Mouse (Mus musculus) left cerebral cortex, postnatal 36 days (tissue): ENCODE measurements at regions not wholly inside any gene's neighbourhood (a gene's known extent, or its start where the extent isn't known, plus 50 kb on each side); places are given as distances from the start of the nearest gene placed in this dataset.

Source experiments
- DNase-seq, 2 experiments: peaks; one replicate each; pipeline ENCODE4 v3.0.0; 2021 to 2022; ENCODE audit warnings: low spot score in 2 of 2, mixed read lengths in 1 of 2
- intact Hi-C: fragments of 180-260 bp; cut with DNase I; formaldehyde crosslinking; loops from one replicate; pipeline ENCODE4 v1.15.1; 2025

DNA sequence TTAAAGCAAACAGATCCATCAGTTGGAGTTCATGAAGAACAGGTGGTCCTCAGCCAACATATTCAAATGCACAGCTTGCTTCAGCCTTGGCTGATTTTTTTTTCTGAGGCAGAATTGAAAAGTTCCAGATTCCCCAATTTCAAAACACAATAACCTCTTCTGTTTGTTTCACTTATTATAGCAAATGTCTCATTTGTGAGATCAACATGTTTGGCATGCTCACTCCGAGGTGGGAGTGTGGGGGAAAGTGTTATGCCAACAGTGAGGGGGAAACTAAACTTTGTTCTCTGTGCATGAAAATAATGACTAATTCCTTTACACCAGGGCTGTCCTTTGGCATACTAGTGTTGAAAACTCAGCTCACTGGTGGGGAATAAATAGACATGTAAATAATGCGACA, 100.4 kb upstream of the Lcorl start:
- intact Hi-C loops: no loop called here
- no peak for DNase-seq

- intact Hi-C loops: loop anchor here (10.0 kb wide), 1 partner anchor 189 kb away; no protein-coding TSS in a partner anchor
- no peak for DNase-seq
Observed at GRCm38 (mm10) chr5:45943970-45944369, 86.6 kb upstream of the Lcorl start.

DNA sequence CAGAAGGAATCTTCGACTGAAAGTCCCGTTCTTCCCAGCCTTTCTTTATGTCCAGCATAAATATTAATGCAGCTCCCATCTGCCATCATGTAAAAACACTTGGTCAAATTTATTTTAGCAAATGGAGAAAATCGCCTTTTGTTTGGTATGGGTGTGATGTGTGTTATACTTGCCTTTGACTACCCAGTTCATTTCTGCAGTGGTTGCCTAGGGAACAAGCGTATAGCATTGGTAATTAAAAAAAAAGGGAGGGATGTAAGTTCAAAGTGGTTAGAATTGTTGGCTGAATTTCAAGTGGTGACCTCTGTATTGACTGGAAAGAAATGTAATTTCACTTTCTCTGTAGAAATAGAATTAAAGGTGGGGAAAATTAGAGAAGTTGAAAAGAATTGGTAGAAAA, 75.6 kb upstream of the Lcorl start:
- DNase-seq: no peak
- intact Hi-C loops: no loop called here

GRCm38 (mm10) chr5:45931252-45931651, 73.8 kb upstream of the Lcorl start:
- intact Hi-C loops: no loop called here
- DNase-seq: no peak

- DNase-seq: no peak
- intact Hi-C loops: no loop called here
Observed at GRCm38 (mm10) chr5:45925879-45926410, 68.5 kb upstream of the Lcorl start.

DNA sequence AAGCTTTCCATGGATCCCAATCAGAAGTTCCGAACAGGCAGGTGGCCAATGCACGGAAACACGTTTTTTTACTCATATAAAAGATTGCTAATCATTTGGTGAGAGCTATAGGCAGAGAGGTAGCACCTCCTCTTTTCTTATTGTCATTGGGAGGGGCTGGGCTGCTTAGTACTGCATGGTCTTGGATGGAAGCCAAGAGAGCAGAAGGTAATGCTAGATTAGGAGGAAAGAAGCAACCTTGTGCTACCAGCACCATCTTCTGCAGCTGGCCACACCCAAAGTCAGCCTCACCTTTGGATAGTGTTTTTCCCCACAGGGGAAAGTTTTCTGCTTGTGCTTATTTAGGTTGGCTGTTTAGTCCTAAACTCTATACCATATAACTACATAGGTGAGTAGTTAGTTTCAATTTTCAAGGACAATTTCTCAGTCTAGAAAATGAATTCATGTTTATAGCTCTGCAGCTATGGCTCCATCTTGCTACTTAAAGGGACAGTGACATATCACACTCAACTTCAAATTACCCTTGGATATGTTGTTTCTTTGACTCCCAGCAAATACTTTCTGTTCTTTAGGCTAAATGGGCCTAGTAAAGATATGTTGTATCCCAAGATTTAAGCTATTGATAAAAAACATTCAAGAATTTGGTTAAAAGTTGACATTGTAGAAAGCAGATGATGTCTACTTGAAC, 66.6 kb upstream of the Lcorl start:
- DNase-seq: no peak
- intact Hi-C loops: no loop called here
